ENCODE assay signal across 13 mouse cellular contexts in the genomic region with DNA sequence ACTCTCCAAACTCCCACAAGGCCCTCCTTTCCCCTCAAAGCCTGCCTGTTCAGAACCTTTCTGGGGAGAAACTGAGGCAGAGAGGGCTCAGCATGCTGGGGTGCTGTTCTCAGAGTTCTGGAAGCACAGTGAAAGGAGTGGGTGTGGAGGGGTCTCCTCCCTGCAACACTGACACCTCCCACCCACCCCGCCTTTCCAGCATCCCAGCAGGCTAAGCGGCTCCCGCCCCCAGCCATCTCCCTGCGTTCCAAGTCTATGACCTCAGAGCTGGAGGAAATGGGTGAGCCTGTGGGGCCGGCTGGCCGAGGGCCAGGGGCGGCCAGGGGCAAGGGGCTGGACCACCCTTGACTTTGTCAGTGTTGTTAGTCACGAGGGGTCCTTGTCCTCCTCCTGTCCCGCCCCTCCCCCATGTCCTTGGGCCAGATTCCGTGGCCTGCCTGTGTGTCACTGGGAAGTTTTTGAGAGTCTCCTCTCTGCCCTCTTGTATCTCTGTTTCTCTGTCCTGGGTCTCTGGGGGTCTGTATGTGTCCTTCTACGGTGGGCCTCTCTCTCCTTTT. TPM values are rescaled to one million over a fixed set of nuclear protein-coding genes. Genes with fewer than 3 reads are reported as not detected.
A peak's percentile ranks its signal among the peaks of the same experiment; 100 is the strongest.
DNase-seq lines count a peak whose midpoint lies in the region; ATAC-seq and TF ChIP-seq lines count a peak whose summit lies in the region.
"Had no signal": no experiment of that assay in that cellular context is flagged by ENCODE, and none has a peak within 500 bp of the region (broad histone marks: within the 10 kb centered on the region; RNA-seq: fewer than 3 reads in every experiment).

No protein-coding gene starts in this region.

- no peaks in the 10 kb centered on the region for H3K36me3 ChIP-seq in heart, embryonic 15.5 days
- no peaks in the 10 kb centered on the region for H3K36me3 ChIP-seq in lung, embryonic 15.5 days
- peaks cover 0 to 5% of the 10 kb centered on the region in 2 experiments; a peak in 3 of 4 replicates for H3K36me3 ChIP-seq in MEL (ENCODE audit: control insufficient read depth in 1 of 2, insufficient read depth in 2 of 2, low read length in 2 of 2)
- peaks cover 3% of the 10 kb centered on the region; the same call in 1 of the 2 replicates for H3K36me3 ChIP-seq in intestine, embryonic 14.5 days (ENCODE audit: control insufficient read depth, insufficient read depth, low read length)
- H3K36me3 ChIP-seq: liver, embryonic 13.5 days had no signal

- H3K27ac ChIP-seq in heart, embryonic 15.5 days: no peak overlapping the region
- H3K27ac ChIP-seq in lung, embryonic 15.5 days: no peak overlapping the region
- no peak overlapping the region for H3K27ac ChIP-seq in MEL (ENCODE audit: control insufficient read depth, low read depth, low read length)
- no peak overlapping the region for H3K27ac ChIP-seq in intestine, embryonic 14.5 days (ENCODE audit: low read depth)
- H3K27ac ChIP-seq: forebrain, embryonic 12.5 days; liver, embryonic 13.5 days had no signal

- peaks cover 12% of the 10 kb centered on the region for H3K4me1 ChIP-seq in heart, embryonic 15.5 days (replicated peaks)
- peaks cover 4% of the 10 kb centered on the region; the same call in 1 of the 2 replicates for H3K4me1 ChIP-seq in lung, embryonic 15.5 days
- peaks cover 2 to 19% of the 10 kb centered on the region in 2 experiments; a peak in 3 of 4 replicates for H3K4me1 ChIP-seq in MEL (ENCODE audit: control insufficient read depth in 1 of 2, insufficient read depth in 2 of 2, low read length in 2 of 2)
- H3K4me1 ChIP-seq in intestine, embryonic 14.5 days (replicated peaks; ENCODE audit: control insufficient read depth, insufficient read depth, low read length): no peaks in the 10 kb centered on the region
- H3K4me1 ChIP-seq: liver, embryonic 13.5 days had no signal

- peaks cover 81% of the 10 kb centered on the region for H3K27me3 ChIP-seq in heart, embryonic 15.5 days
- peaks cover 15% of the 10 kb centered on the region for H3K27me3 ChIP-seq in lung, embryonic 15.5 days
- H3K27me3 ChIP-seq in MEL (ENCODE audit: control insufficient read depth in 1 of 2, insufficient read depth in 2 of 2, low read length in 2 of 2): no peaks in the 10 kb centered on the region
- peaks cover 12% of the 10 kb centered on the region for H3K27me3 ChIP-seq in intestine, embryonic 14.5 days (replicated peaks; ENCODE audit: control insufficient read depth, insufficient read depth, low read length)

- no peak for TF ChIP-seq CTCF in MEL (IDR thresholded peaks at IDR 0.05 in 2 of 3, conservative IDR thresholded peaks at IDR 0.05 in 1 of 3; ENCODE audit: control insufficient read depth in 1 of 3, insufficient read depth in 1 of 3, low read depth in 2 of 3, low read length in 3 of 3, poor library complexity in 1 of 3, severe bottlenecking in 1 of 3)

- no peak; the same call in 1 of the 2 replicates for ATAC-seq in heart, embryonic 15.5 days (replicated peaks; ENCODE audit: insufficient number of reproducible peaks, insufficient read depth, low FRiP score, low read depth)
- peak; percentile 43; the same call in 1 of the 2 replicates for ATAC-seq in lung, embryonic 15.5 days (ENCODE audit: borderline replicate concordance, extremely low read depth, low FRiP score, low TSS enrichment)
- ATAC-seq in intestine, embryonic 14.5 days (replicated peaks; ENCODE audit: low FRiP score, low TSS enrichment, low read depth): 0 out of 2 replicates have a peak, but pooled peaks have one; percentile 32

- TF ChIP-seq RAD21 in MEL (IDR thresholded peaks at IDR 0.05; ENCODE audit: low read depth, low read length): no peak

- TF ChIP-seq EP300 in MEL (IDR thresholded peaks at IDR 0.05; ENCODE audit: low read depth in 1 of 2, low read length in 2 of 2): no peak

- no peak overlapping the region for H3K4me3 ChIP-seq in heart, embryonic 15.5 days
- H3K4me3 ChIP-seq in lung, embryonic 15.5 days: no peak overlapping the region
- peak overlapping the region in 1 of 2 experiments; percentile 35; a peak in 1 of 4 replicates for H3K4me3 ChIP-seq in MEL (ENCODE audit: control insufficient read depth in 1 of 2, insufficient read depth in 1 of 2, low read depth in 2 of 2, low read length in 2 of 2)
- H3K4me3 ChIP-seq in intestine, embryonic 14.5 days (ENCODE audit: low read depth, low read length): no peak overlapping the region
- H3K4me3 ChIP-seq: forebrain, embryonic 12.5 days; liver, embryonic 13.5 days had no signal

- intact Hi-C loops in heart, postnatal 14 days (cut with DNase I): no loop called here

- H3K9ac ChIP-seq in heart, embryonic 15.5 days: peak overlapping the region; percentile 10; the same call in 1 of the 2 replicates
- no peak overlapping the region for H3K9ac ChIP-seq in lung, embryonic 15.5 days
- peak overlapping the region; percentile 17; the same call in 1 of the 2 replicates for H3K9ac ChIP-seq in MEL (ENCODE audit: control insufficient read depth, low read depth, low read length, poor library complexity, severe bottlenecking)
- H3K9ac ChIP-seq in intestine, embryonic 14.5 days (ENCODE audit: low read length): no peak overlapping the region
- H3K9ac ChIP-seq: forebrain, embryonic 12.5 days; liver, embryonic 13.5 days had no signal

- H3K9me3 ChIP-seq in heart, embryonic 15.5 days (replicated peaks): no peaks in the 10 kb centered on the region
- no peaks in the 10 kb centered on the region for H3K9me3 ChIP-seq in lung, embryonic 15.5 days
- no peaks in the 10 kb centered on the region for H3K9me3 ChIP-seq in MEL (replicated peaks; ENCODE audit: insufficient read depth, low read length)
- H3K9me3 ChIP-seq in intestine, embryonic 14.5 days (ENCODE audit: control insufficient read depth, low read length): no peaks in the 10 kb centered on the region
- H3K9me3 ChIP-seq: forebrain, embryonic 12.5 days; liver, embryonic 13.5 days had no signal

- no peak for TF ChIP-seq POLR2A in MEL (IDR thresholded peaks at IDR 0.05; ENCODE audit: control insufficient read depth in 1 of 2, insufficient read depth in 1 of 2, low read depth in 1 of 2, low read length in 2 of 2, poor library complexity in 1 of 2)

- DNase-seq in heart, postnatal 14 days: no peak
- no peak for DNase-seq in lung, adult 18-20 months
- DNase-seq in MEL (ENCODE audit: low read depth, low spot score): no peak
- DNase-seq in intestine, embryonic 14.5 days (ENCODE audit: low spot score): no peak
- DNase-seq in spleen, postnatal 10 days (ENCODE audit: low spot score in 2 of 2): no peak
- DNase-seq in layer of hippocampus, adult 18-20 months (ENCODE audit: low spot score in 2 of 2): no peak
- DNase-seq: gastrocnemius, postnatal 14 days; liver, embryonic 13.5 days; midbrain, embryonic 14.5 days; thymus, adult 18-20 months had no signal

- 12% methylated on average over 11 of the region's 11 CpGs for WGBS in heart, embryonic 15.5 days
- WGBS in lung, embryonic 15.5 days: 15% methylated on average over 11 of the region's 11 CpGs
- WGBS in intestine, embryonic 14.5 days: 19% methylated on average over 11 of the region's 11 CpGs

- no peaks in the 10 kb centered on the region for H3K79me2 ChIP-seq in MEL (ENCODE audit: control insufficient read depth, insufficient read depth, low read length, poor library complexity)

- peak overlapping the region; percentile 2; the same call in 1 of the 2 replicates for H3K4me2 ChIP-seq in heart, embryonic 15.5 days
- peak overlapping the region; percentile 9; the same call in 1 of the 2 replicates for H3K4me2 ChIP-seq in lung, embryonic 15.5 days
- peak overlapping the region; percentile 18; the same call in 1 of the 2 replicates for H3K4me2 ChIP-seq in intestine, embryonic 14.5 days (ENCODE audit: low read length)
- H3K4me2 ChIP-seq: forebrain, embryonic 12.5 days; liver, embryonic 13.5 days had no signal

RNA-seq across cellular contexts. Expression of gene Shank1, which starts 33.5 kb away (rescaled TPM):
- 0.58 and 0.74 TPM in 2 replicates for polyA plus RNA-seq in heart, embryonic 15.5 days (2015; fragmentation: Nextera tagmentation; extraction: Ambion mirVana)
- total RNA-seq in heart, postnatal 14 days (2021): 1 to 10 TPM; 1.0 to 1.4 TPM
- polyA plus RNA-seq in lung, embryonic 15.5 days (2015; fragmentation: Nextera tagmentation; extraction: Ambion mirVana): 0.96 and 1.1 TPM in 2 replicates
- 0.12 and 0.29 TPM in 2 replicates for total RNA-seq in MEL (2012; rRNA removed)
- 1 to 10 TPM in 1 of 2 experiments, not detected in 1; 3.9 TPM for polyA plus RNA-seq in MEL (2012; ENCODE audit: insufficient read depth in 1 of 2, insufficient read length in 2 of 2, low read depth in 1 of 2, low replicate concordance in 2 of 2, missing spikeins in 1 of 2)
- polyA plus RNA-seq in intestine, embryonic 14.5 days (2014; fragmentation: Nextera tagmentation; extraction: Ambion mirVana): 3.0 and 3.3 TPM in 2 replicates
- total RNA-seq in layer of hippocampus, adult 18-20 months (2021): 100 to 1,000 TPM; 626 to 653 TPM

RNA-seq across cellular contexts. Expression of gene Clec11a, which starts 36.8 kb away (rescaled TPM):
- 1.0 and 2.5 TPM in 2 replicates for polyA plus RNA-seq in heart, embryonic 15.5 days (2015; fragmentation: Nextera tagmentation; extraction: Ambion mirVana)
- under 1 TPM; 0.84 to 0.88 TPM for total RNA-seq in heart, postnatal 14 days (2021)
- 2.5 and 2.6 TPM in 2 replicates for polyA plus RNA-seq in lung, embryonic 15.5 days (2015; fragmentation: Nextera tagmentation; extraction: Ambion mirVana)
- 0.33 and 0.39 TPM in 2 replicates for total RNA-seq in MEL (2012; rRNA removed)
- under 1 TPM in 1 of 2 experiments, not detected in 1; 0.33 TPM for polyA plus RNA-seq in MEL (2012; ENCODE audit: insufficient read depth in 1 of 2, insufficient read length in 2 of 2, low read depth in 1 of 2, low replicate concordance in 2 of 2, missing spikeins in 1 of 2)
- polyA plus RNA-seq in intestine, embryonic 14.5 days (2014; fragmentation: Nextera tagmentation; extraction: Ambion mirVana): 5.4 and 6.3 TPM in 2 replicates
- 1 to 10 TPM; 3.3 to 3.6 TPM for total RNA-seq in layer of hippocampus, adult 18-20 months (2021)

RNA-seq across cellular contexts. Expression of gene Syt3, which starts 40.4 kb away (rescaled TPM):
- 0.71 and 0.82 TPM in 2 replicates for polyA plus RNA-seq in heart, embryonic 15.5 days (2015; fragmentation: Nextera tagmentation; extraction: Ambion mirVana)
- total RNA-seq in heart, postnatal 14 days (2021): 1 to 10 TPM; 1.5 to 2.2 TPM
- polyA plus RNA-seq in lung, embryonic 15.5 days (2015; fragmentation: Nextera tagmentation; extraction: Ambion mirVana): 2.1 and 2.3 TPM in 2 replicates
- 0.08 and 0.20 TPM in 2 replicates for total RNA-seq in MEL (2012; rRNA removed)
- under 1 TPM in 1 of 2 experiments, not detected in 1; 0.56 TPM for polyA plus RNA-seq in MEL (2012; ENCODE audit: insufficient read depth in 1 of 2, insufficient read length in 2 of 2, low read depth in 1 of 2, low replicate concordance in 2 of 2, missing spikeins in 1 of 2)
- 1.6 and 1.7 TPM in 2 replicates for polyA plus RNA-seq in intestine, embryonic 14.5 days (2014; fragmentation: Nextera tagmentation; extraction: Ambion mirVana)
- 10 to 100 TPM; 85.4 to 87.4 TPM for total RNA-seq in layer of hippocampus, adult 18-20 months (2021)

RNA-seq across cellular contexts. Expression of gene 1700008O03Rik, which starts 42.1 kb away (rescaled TPM):
- 0.13 and 0.47 TPM in 2 replicates for polyA plus RNA-seq in heart, embryonic 15.5 days (2015; fragmentation: Nextera tagmentation; extraction: Ambion mirVana)
- under 1 TPM in 1 of 2 experiments, not detected in 1; 0.24 TPM for total RNA-seq in heart, postnatal 14 days (2021)
- polyA plus RNA-seq in lung, embryonic 15.5 days (2015; fragmentation: Nextera tagmentation; extraction: Ambion mirVana): 1.1 and 1.4 TPM in 2 replicates
- total RNA-seq in MEL (2012; rRNA removed): not detected in 2 replicates
- under 1 TPM in 1 of 2 experiments, not detected in 1; 0.95 TPM for polyA plus RNA-seq in MEL (2012; ENCODE audit: insufficient read depth in 1 of 2, insufficient read length in 2 of 2, low read depth in 1 of 2, low replicate concordance in 2 of 2, missing spikeins in 1 of 2)
- polyA plus RNA-seq in intestine, embryonic 14.5 days (2014; fragmentation: Nextera tagmentation; extraction: Ambion mirVana): 1.5 and 1.6 TPM in 2 replicates
- total RNA-seq in layer of hippocampus, adult 18-20 months (2021): 1 to 10 TPM; 2.1 to 4.5 TPM
- total RNA-seq: gastrocnemius, postnatal 14 days had no signal

Comparison
In these comparisons a context has a peak if more than half of its experiments do, and no peak if none do; other contexts are left out.
1. H3K9ac ChIP-seq: peak in heart, embryonic 15.5 days (single experiment) and MEL (single experiment); none in lung, embryonic 15.5 days (single experiment) and intestine, embryonic 14.5 days (single experiment).
2. Peak in every context shown above with its lines, with median percentiles within 50 percentile points of each other: H3K4me2 ChIP-seq.